In the genomic region with DNA sequence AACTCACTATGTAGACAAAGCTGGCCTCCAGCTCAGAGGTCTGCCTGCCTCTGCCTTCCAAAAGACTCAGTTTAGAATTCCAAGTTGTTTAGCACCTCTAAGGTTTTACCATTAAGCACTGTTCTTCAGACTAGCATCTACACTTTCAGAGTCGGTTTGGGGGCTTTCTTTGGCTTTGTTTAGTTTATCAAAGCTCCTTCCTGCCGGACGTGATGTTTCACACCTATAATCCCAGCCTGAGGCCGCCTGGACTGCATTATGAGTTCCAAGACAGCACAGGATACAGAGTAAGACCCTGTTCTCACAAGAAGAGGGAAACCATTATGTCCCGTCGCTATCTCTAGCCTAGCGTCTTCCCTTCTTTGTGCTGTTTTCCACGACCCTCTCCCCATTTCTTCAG, we compare ENCODE assay signal across 9 mouse cellular contexts. TPM values are rescaled to one million over a fixed set of nuclear protein-coding genes. Genes with fewer than 3 reads are reported as not detected.
A peak's percentile ranks its signal among the peaks of the same experiment; 100 is the strongest.
DNase-seq lines count a peak whose midpoint lies in the region; ATAC-seq and TF ChIP-seq lines count a peak whose summit lies in the region.
"Had no signal": no experiment of that assay in that cellular context is flagged by ENCODE, and none has a peak within 500 bp of the region (broad histone marks: within the 10 kb centered on the region; RNA-seq: fewer than 3 reads in every experiment).

No protein-coding gene starts in this region.

- TF ChIP-seq RAD21 in MEL (IDR thresholded peaks at IDR 0.05; ENCODE audit: low read depth, low read length), result no peak

- H3K4me1 ChIP-seq in heart, embryonic 14.5 days (ENCODE audit: control insufficient read depth in 2 of 2, insufficient read depth in 2 of 2, low read length in 2 of 2), result peaks cover 20 to 58% of the 10 kb centered on the region in 2 experiments
- H3K4me1 ChIP-seq in MEL (ENCODE audit: control insufficient read depth in 1 of 2, insufficient read depth in 2 of 2, low read length in 2 of 2), result peaks cover 22 to 28% of the 10 kb centered on the region in 2 experiments
- H3K4me1 ChIP-seq in hindbrain, embryonic 12.5 days, result peaks cover 43% of the 10 kb centered on the region
- peaks cover 60% of the 10 kb centered on the region for H3K4me1 ChIP-seq in midbrain, embryonic 10.5 days

- no peak for TF ChIP-seq POLR2A in MEL (IDR thresholded peaks at IDR 0.05; ENCODE audit: control insufficient read depth in 1 of 2, insufficient read depth in 1 of 2, low read depth in 1 of 2, low read length in 2 of 2, poor library complexity in 1 of 2)

- DNase-seq in heart, adult 11 months, result no peak
- no peak for DNase-seq in MEL (ENCODE audit: low read depth, low spot score)
- DNase-seq in midbrain, embryonic 10.5 days (ENCODE audit: low spot score), result no peak
- DNase-seq in adrenal gland, postnatal 25 days, result no peak
- DNase-seq in frontal cortex, postnatal 14 days (ENCODE audit: low spot score in 2 of 2), result no peak
- DNase-seq: cerebellum, postnatal 14 days had no signal

- 8% methylated on average over 8 of the region's 8 CpGs for WGBS in heart, embryonic 14.5 days
- 58% methylated on average over 8 of the region's 8 CpGs for WGBS in hindbrain, embryonic 12.5 days
- 58% methylated on average over 8 of the region's 8 CpGs for WGBS in midbrain, embryonic 10.5 days

- TF ChIP-seq CTCF in MEL (IDR thresholded peaks at IDR 0.05 in 2 of 3, conservative IDR thresholded peaks at IDR 0.05 in 1 of 3; ENCODE audit: control insufficient read depth in 1 of 3, insufficient read depth in 1 of 3, low read depth in 2 of 3, low read length in 3 of 3, poor library complexity in 1 of 3, severe bottlenecking in 1 of 3), result no peak

- peak overlapping the region; percentile 83 for H3K4me2 ChIP-seq in heart, embryonic 14.5 days (ENCODE audit: low read length)
- peak overlapping the region; percentile 80 for H3K4me2 ChIP-seq in hindbrain, embryonic 12.5 days (replicated peaks)

- no peaks in the 10 kb centered on the region for H3K27me3 ChIP-seq in heart, embryonic 14.5 days (ENCODE audit: control insufficient read depth, insufficient read depth, low read length)
- H3K27me3 ChIP-seq in MEL (ENCODE audit: control insufficient read depth in 1 of 2, insufficient read depth in 2 of 2, low read length in 2 of 2), result no peaks in the 10 kb centered on the region
- peaks cover 19% of the 10 kb centered on the region for H3K27me3 ChIP-seq in hindbrain, embryonic 12.5 days
- H3K27me3 ChIP-seq in midbrain, embryonic 10.5 days (ENCODE audit: low read depth, poor library complexity, severe bottlenecking), result peaks cover 23% of the 10 kb centered on the region

- no peaks in the 10 kb centered on the region for H3K9me3 ChIP-seq in heart, embryonic 14.5 days (ENCODE audit: control insufficient read depth, low read length)
- H3K9me3 ChIP-seq in MEL (replicated peaks; ENCODE audit: insufficient read depth, low read length), result no peaks in the 10 kb centered on the region
- no peaks in the 10 kb centered on the region for H3K9me3 ChIP-seq in hindbrain, embryonic 12.5 days (replicated peaks)
- no peaks in the 10 kb centered on the region for H3K9me3 ChIP-seq in midbrain, embryonic 10.5 days (replicated peaks)

- peak overlapping the region; percentile 61 to 99 for H3K27ac ChIP-seq in heart, embryonic 14.5 days (replicated peaks in 1 of 2; ENCODE audit: control insufficient read depth in 1 of 2, insufficient read depth in 1 of 2, low read depth in 2 of 2, low read length in 2 of 2)
- H3K27ac ChIP-seq in MEL (ENCODE audit: control insufficient read depth, low read depth, low read length), result no peak overlapping the region
- H3K27ac ChIP-seq in hindbrain, embryonic 12.5 days, result no peak overlapping the region
- 0 out of 2 replicates have a peak overlapping the region, but pooled peaks have one; percentile 0 for H3K27ac ChIP-seq in midbrain, embryonic 10.5 days (replicated peaks)

- peak overlapping the region; percentile 72 to 95 for H3K4me3 ChIP-seq in heart, embryonic 14.5 days (ENCODE audit: control insufficient read depth in 1 of 2, insufficient read depth in 1 of 2, low read depth in 1 of 2, low read length in 2 of 2)
- peak overlapping the region; percentile 78 to 93 for H3K4me3 ChIP-seq in MEL (ENCODE audit: control insufficient read depth in 1 of 2, insufficient read depth in 1 of 2, low read depth in 2 of 2, low read length in 2 of 2)
- peak overlapping the region; percentile 92 for H3K4me3 ChIP-seq in hindbrain, embryonic 12.5 days
- H3K4me3 ChIP-seq in midbrain, embryonic 10.5 days, result peak overlapping the region; percentile 94

- no peak for TF ChIP-seq EP300 in MEL (IDR thresholded peaks at IDR 0.05; ENCODE audit: low read depth in 1 of 2, low read length in 2 of 2)

- H3K9ac ChIP-seq in heart, embryonic 14.5 days (ENCODE audit: low read length), result peak overlapping the region; percentile 97
- peak overlapping the region; percentile 95 for H3K9ac ChIP-seq in MEL (ENCODE audit: control insufficient read depth, low read depth, low read length, poor library complexity, severe bottlenecking)
- peak overlapping the region; percentile 33 for H3K9ac ChIP-seq in hindbrain, embryonic 12.5 days

- H3K79me2 ChIP-seq in MEL (ENCODE audit: control insufficient read depth, insufficient read depth, low read length, poor library complexity), result peaks cover 57% of the 10 kb centered on the region

- peaks cover 15% of the 10 kb centered on the region for H3K36me3 ChIP-seq in heart, embryonic 14.5 days (ENCODE audit: control insufficient read depth, insufficient read depth, low read length)
- peaks cover 6 to 28% of the 10 kb centered on the region in 2 experiments for H3K36me3 ChIP-seq in MEL (ENCODE audit: control insufficient read depth in 1 of 2, insufficient read depth in 2 of 2, low read length in 2 of 2)
- 0 out of 2 replicates have a peak, but pooled peaks cover 3% of the 10 kb centered on the region for H3K36me3 ChIP-seq in hindbrain, embryonic 12.5 days
- H3K36me3 ChIP-seq in midbrain, embryonic 10.5 days, result peaks cover 26% of the 10 kb centered on the region

- ATAC-seq in heart, embryonic 14.5 days (ENCODE audit: insufficient number of reproducible peaks, insufficient read depth, low FRiP score, low read depth), result no peak
- ATAC-seq in hindbrain, embryonic 12.5 days (ENCODE audit: low FRiP score), result no peak
- ATAC-seq in megakaryocyte progenitor cell, adult 5-6 weeks (replicated peaks; ENCODE audit: poor library complexity), result no peak

TF ChIP-seq in MEL, 35 proteins besides CTCF, POLR2A, EP300 and RAD21:
- TF ChIP-seq GABPA (IDR thresholded peaks at IDR 0.05; ENCODE audit: low read depth, low read length), result no peak
- no peak for TF ChIP-seq RCOR1 (IDR thresholded peaks at IDR 0.05; ENCODE audit: low read depth, low read length)
- TF ChIP-seq JUND (IDR thresholded peaks at IDR 0.05; ENCODE audit: low read depth, low read length), result no peak
- no peak for TF ChIP-seq ZMIZ1 (IDR thresholded peaks at IDR 0.05; ENCODE audit: low read depth, low read length)
- no peak for TF ChIP-seq CHD2 (IDR thresholded peaks at IDR 0.05; ENCODE audit: low read length)
- TF ChIP-seq ELF1 (IDR thresholded peaks at IDR 0.05; ENCODE audit: low read depth, low read length), result no peak
- TF ChIP-seq ZNF384 (IDR thresholded peaks at IDR 0.05; ENCODE audit: low read depth, low read length), result no peak
- no peak for TF ChIP-seq USF2 (IDR thresholded peaks at IDR 0.05; ENCODE audit: borderline replicate concordance in 1 of 2, insufficient read depth in 1 of 2, low read depth in 1 of 2, low read length in 2 of 2)
- TF ChIP-seq GATA1 (IDR thresholded peaks at IDR 0.05; ENCODE audit: low read depth, low read length), result no peak
- TF ChIP-seq ZKSCAN1 (IDR thresholded peaks at IDR 0.05; ENCODE audit: low read depth, low read length), result no peak
- no peak for TF ChIP-seq MYB (IDR thresholded peaks at IDR 0.05; ENCODE audit: low read depth, low read length)
- TF ChIP-seq MAZ (IDR thresholded peaks at IDR 0.05; ENCODE audit: low read depth, low read length), result no peak
- TF ChIP-seq MEF2A (IDR thresholded peaks at IDR 0.05; ENCODE audit: extremely low read depth, insufficient replicate concordance, low read depth, low read length, poor library complexity, severe bottlenecking), result no peak
- no peak; the same call in 1 of the 2 replicates for TF ChIP-seq SIN3A (IDR thresholded peaks at IDR 0.05; ENCODE audit: low read length)
- no peak for TF ChIP-seq HCFC1 (IDR thresholded peaks at IDR 0.05; ENCODE audit: low read depth, low read length)
- TF ChIP-seq ZC3H11A (IDR thresholded peaks at IDR 0.05; ENCODE audit: low read depth, low read length), result no peak
- TF ChIP-seq UBTF (IDR thresholded peaks at IDR 0.05; ENCODE audit: borderline replicate concordance, insufficient read depth, low read depth, low read length), result no peak
- no peak for TF ChIP-seq TBP (IDR thresholded peaks at IDR 0.05; ENCODE audit: low read depth, low read length)
- TF ChIP-seq BHLHE40 (IDR thresholded peaks at IDR 0.05; ENCODE audit: borderline replicate concordance, low read depth, low read length), result no peak
TF ChIP-seq in MEL: peak in this region for 0.

RNA-seq across cellular contexts. Expression of a gene that starts 2.1 kb away (rescaled TPM):
- 181 and 194 TPM in 2 replicates for polyA plus RNA-seq in heart, embryonic 14.5 days (2014; fragmentation: Nextera tagmentation; extraction: Ambion mirVana)
- total RNA-seq in MEL (2012; rRNA removed), result 32.9 and 51.1 TPM in 2 replicates
- 100 to 1,000 TPM in 1 of 2 experiments, 10 to 100 TPM in 1; 83.8 to 274 TPM for polyA plus RNA-seq in MEL (2012; ENCODE audit: insufficient read depth in 1 of 2, insufficient read length in 2 of 2, low read depth in 1 of 2, low replicate concordance in 2 of 2, missing spikeins in 1 of 2)
- 159 TPM in 2 replicates for polyA plus RNA-seq in hindbrain, embryonic 12.5 days (2016; fragmentation: Nextera tagmentation; extraction: Ambion mirVana)
- 224 and 229 TPM in 2 replicates for polyA plus RNA-seq in midbrain, embryonic 10.5 days (2016; fragmentation: Nextera tagmentation; extraction: Ambion mirVana)
- total RNA-seq in adrenal gland, postnatal 25 days (2021), result 65.5 and 72.8 TPM in 2 replicates
- 28.2 and 34.1 TPM in 2 replicates for total RNA-seq in megakaryocyte progenitor cell, adult 5-6 weeks (2015)
- 29.9 and 35.1 TPM in 2 replicates for total RNA-seq in megakaryocyte progenitor cell, adult 5-6 weeks (2017)

Comparison
In these comparisons a context has a peak if more than half of its experiments do, and no peak if none do; other contexts are left out.
1. H3K27ac ChIP-seq: peak in heart, embryonic 14.5 days (2 of 2) and midbrain, embryonic 10.5 days (single experiment); none in MEL (single experiment) and hindbrain, embryonic 12.5 days (single experiment).
2. H3K9ac ChIP-seq: peak in every context shown above with its lines; median percentile 97 in heart, embryonic 14.5 days; 95 in MEL; 33 in hindbrain, embryonic 12.5 days.
3. Peak in every context shown above with its lines, with median percentiles within 50 percentile points of each other: H3K4me3 ChIP-seq.